Mouse (Mus musculus) lung, adult 2 months (tissue): ENCODE measurements at regions not wholly inside any gene's neighbourhood (a gene's known extent, or its start where the extent isn't known, plus 50 kb on each side); places are given as distances from the start of the nearest gene placed in this dataset.

ENCODE experiments used
- DNase-seq: peaks from one replicate; pipeline ENCODE4 v3.0.0; 2022
- H3K4me1 ChIP-seq: fragments of 200-500 bp; 2 replicates; pipeline ENCODE4 v1.6.1; 2011; ENCODE audit warnings: low read length; ENCODE audit not compliant: control insufficient read depth, insufficient read depth
- H3K4me3 ChIP-seq: fragments of 200-500 bp; replicated peaks from 2 replicates; pipeline ENCODE3; 2011; ENCODE audit warnings: low read depth, mild to moderate bottlenecking, control low read depth, low read length; ENCODE audit errors: extremely low read depth
- CTCF ChIP-seq: fragments of 200-500 bp; IDR thresholded peaks from 2 replicates; pipeline ENCODE4 v1.5.1; 2011; ENCODE audit warnings: mild to moderate bottlenecking, low read length, control low read depth; ENCODE audit not compliant: insufficient read depth
- POLR2A ChIP-seq: fragments of 200-500 bp; IDR thresholded peaks from 2 replicates; pipeline ENCODE4 v1.6.1; 2011; ENCODE audit warnings: low read depth, mild to moderate bottlenecking, control low read depth, low read length, borderline replicate concordance; ENCODE audit errors: extremely low read depth
- WGBS: fragments of 180-500 bp; shearing (Covaris S2); methylation state at CpG from one replicate; pipeline ENCODE4 v1.1.7; 2018; 5-methylcytosine and 5-hydroxymethylcytosine counted together

DNA sequence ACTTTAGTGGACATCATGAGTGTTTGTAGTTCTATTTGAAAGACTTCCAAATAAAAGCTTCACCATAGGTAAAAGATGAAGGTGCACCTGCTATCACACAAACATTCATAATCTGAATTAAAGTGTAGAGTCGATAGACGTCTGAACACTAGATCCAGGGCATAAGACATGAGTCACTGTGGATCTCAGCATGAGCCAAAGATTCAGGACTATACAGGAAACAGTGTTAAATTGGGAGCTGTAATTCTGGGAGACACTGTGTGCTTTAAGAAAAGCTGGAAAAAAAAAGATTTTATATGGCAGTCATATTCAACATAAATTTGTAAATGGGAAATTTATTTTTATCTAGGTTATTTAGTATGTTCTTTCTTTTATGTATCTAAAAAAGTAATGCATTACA, 160.5 kb downstream of the Pdha2 start:
- no peak for DNase-seq
- Histone ChIP-seq H3K4me3 (no peak overlapping the region), H3K4me1 (no peaks in the 10 kb centered on the region)
- no peak for TF ChIP-seq POLR2A
- no peak for TF ChIP-seq CTCF
- WGBS = 69% methylated on average over 2 of the region's 2 CpGs

GRCm38 (mm10) chr3:141014262-141014547, 197.9 kb downstream of the Pdha2 start:
- WGBS = 82% methylated on average over 1 of the region's 1 CpGs
- Histone ChIP-seq H3K4me3 (no peak overlapping the region), H3K4me1 (no peaks in the 10 kb centered on the region)
- TF ChIP-seq CTCF (no peak), POLR2A (no peak)
- DNase-seq = no peak

GRCm38 (mm10) chr3:141013521-141014261, 198.5 kb downstream of the Pdha2 start:
- H3K4me1 ChIP-seq = no peaks in the 10 kb centered on the region
- 50% methylated on average over 8 of the region's 8 CpGs for WGBS
- TF ChIP-seq CTCF = no peak
- no peak for TF ChIP-seq POLR2A
- no peak overlapping the region for H3K4me3 ChIP-seq
- no peak for DNase-seq

GRCm38 (mm10) chr3:141012976-141013375, 199.2 kb downstream of the Pdha2 start:
- DNase-seq = no peak
- 64% methylated on average over 1 of the region's 1 CpGs for WGBS
- TF ChIP-seq POLR2A (no peak), CTCF (no peak)
- no peak overlapping the region for H3K4me3 ChIP-seq
- H3K4me1 ChIP-seq = no peaks in the 10 kb centered on the region

- 61% methylated on average over 2 of the region's 2 CpGs for WGBS
- TF ChIP-seq CTCF (no peak), POLR2A (no peak)
- no peak overlapping the region for H3K4me3 ChIP-seq
- H3K4me1 ChIP-seq = no peaks in the 10 kb centered on the region
- DNase-seq = no peak
These were observed 203.4 kb downstream of the Pdha2 start for GRCm38 (mm10) chr3:141008792-141009191.

DNA sequence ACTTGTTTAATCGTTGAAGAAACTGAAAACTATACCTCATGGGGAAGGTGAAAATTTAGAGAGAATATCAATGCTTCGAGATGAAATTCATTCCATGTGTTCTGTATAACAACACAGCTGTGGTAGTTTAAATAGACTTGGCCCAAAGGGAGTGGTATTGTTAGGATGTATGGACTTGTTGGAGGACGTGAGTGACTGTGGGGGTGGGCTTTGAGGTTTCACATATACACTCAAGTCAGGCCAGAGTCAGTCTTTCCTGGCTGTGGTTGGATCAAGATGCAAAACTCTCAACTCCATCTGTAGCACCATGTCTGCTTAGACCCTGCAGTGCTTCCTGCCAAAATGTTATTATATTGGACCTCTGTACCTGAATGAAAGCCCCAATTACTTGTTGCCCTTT, 206.3 kb downstream of the Pdha2 start:
- no peaks in the 10 kb centered on the region for H3K4me1 ChIP-seq
- 44% methylated on average over 3 of the region's 3 CpGs for WGBS
- no peak for DNase-seq
- no peak overlapping the region for H3K4me3 ChIP-seq
- no peak for TF ChIP-seq POLR2A
- TF ChIP-seq CTCF = no peak

GRCm38 (mm10) chr3:141003561-141003960, 208.6 kb downstream of the Pdha2 start:
- no peak for DNase-seq
- 74% methylated on average over 2 of the region's 2 CpGs for WGBS
- H3K4me3 ChIP-seq = no peak overlapping the region
- TF ChIP-seq CTCF = no peak
- TF ChIP-seq POLR2A = no peak
- H3K4me1 ChIP-seq = no peaks in the 10 kb centered on the region

DNA sequence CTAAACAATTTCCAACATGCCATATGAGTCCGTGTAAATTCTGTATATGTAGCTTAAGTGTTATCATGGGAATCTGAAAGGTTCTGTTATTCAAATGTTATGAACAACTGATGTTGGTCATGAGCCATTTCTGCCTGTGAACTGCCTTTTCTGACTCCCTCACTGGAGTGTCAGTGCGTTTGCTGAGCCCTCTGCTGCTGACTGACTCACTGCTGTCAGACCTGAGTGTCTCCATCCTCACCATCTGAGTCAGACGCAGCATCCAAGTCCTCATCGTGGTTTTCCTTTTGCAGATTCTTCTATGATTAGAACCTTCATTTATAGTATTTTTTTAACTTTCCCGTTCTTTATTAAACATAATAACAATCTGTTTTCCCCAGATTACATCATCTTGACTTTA, 223.9 kb downstream of the Pdha2 start:
- Histone ChIP-seq H3K4me3 (no peak overlapping the region), H3K4me1 (no peaks in the 10 kb centered on the region)
- no peak for DNase-seq
- WGBS = 58% methylated on average over 5 of the region's 5 CpGs
- no peak for TF ChIP-seq CTCF
- TF ChIP-seq POLR2A = no peak

DNA sequence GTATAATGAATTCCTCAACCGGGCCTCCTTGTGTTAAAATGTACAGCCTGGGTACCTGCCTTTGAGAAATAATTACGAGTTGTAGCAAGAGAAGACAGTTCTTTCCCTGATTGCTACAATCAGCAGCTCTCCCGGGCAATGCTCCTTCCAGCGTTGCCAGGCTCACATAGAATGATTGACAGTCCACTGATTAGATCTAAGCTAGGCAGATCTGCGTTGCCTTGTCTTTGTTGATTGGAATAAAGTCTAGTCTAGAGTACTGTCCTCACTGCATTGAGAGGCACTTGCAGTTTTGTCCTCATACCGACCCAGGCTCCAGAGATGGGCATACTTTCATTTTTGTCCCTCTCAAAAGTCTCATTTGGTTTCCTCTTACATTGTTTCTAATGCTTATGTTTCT, 238.6 kb downstream of the Pdha2 start:
- WGBS = 42% methylated on average over 6 of the region's 6 CpGs

More for the DNA sequence above, 238.6 kb downstream of the Pdha2 start:
- Histone ChIP-seq H3K4me1 (no peaks in the 10 kb centered on the region), H3K4me3 (no peak overlapping the region)
- no peak for DNase-seq
- no peak for TF ChIP-seq CTCF
- TF ChIP-seq POLR2A = no peak
